Mouse (Mus musculus): ENCODE results near the gene Sulf2.

DNA sequence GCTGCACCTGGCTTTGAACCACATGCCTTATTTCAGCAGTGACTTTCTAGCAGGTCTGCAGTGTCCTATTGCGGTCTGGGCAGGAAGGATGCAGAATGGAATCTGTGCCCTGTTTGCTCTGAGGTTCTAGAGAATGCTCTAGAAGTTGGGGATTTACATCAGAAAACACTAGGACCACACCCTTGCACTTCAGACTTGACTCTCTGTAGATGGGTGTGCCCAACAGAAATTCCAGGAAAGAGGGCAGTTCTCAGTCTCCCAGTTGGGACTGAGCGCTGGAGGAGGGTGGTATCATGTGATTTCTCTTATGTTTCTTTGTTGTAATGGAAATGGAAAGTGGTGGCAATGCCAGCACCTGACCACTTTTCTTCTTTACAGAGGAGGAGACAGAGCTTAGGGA, 1.7 kb upstream of the Sulf2 start:
- no peak for TF ChIP-seq CTCF (conservative IDR thresholded peaks at IDR 0.05; ENCODE audit: insufficient read depth, insufficient read length, low read depth, low read length)
- no peak for TF ChIP-seq POLR2A (IDR thresholded peaks at IDR 0.05; ENCODE audit: low read depth, low read length)
